Mouse (Mus musculus) limb, embryonic 10.5 days (tissue): Measurements from ENCODE around the gene F13a1. TPM values are rescaled to one million over a fixed set of nuclear protein-coding genes. Genes with fewer than 3 reads are reported as not detected.

Experiments
- DNase-seq: peaks from one replicate; pipeline ENCODE4 v3.0.0-alpha.2; 2017; ENCODE audit warnings: low spot score
- H3K27ac ChIP-seq: fragments of 300-500 bp; sonication (generic); 2 replicates; pipeline ENCODE4 v1.5.1; 2016; ENCODE audit warnings: mild to moderate bottlenecking
- H3K27me3 ChIP-seq: fragments of 300-500 bp; sonication (generic); 2 replicates; pipeline ENCODE4 v1.6.1; 2016; ENCODE audit warnings: low read depth, mild to moderate bottlenecking; ENCODE audit not compliant: poor library complexity, severe bottlenecking
- H3K36me3 ChIP-seq: fragments of 300-500 bp; sonication (generic); 2 replicates; pipeline ENCODE4 v1.6.1; 2016; ENCODE audit warnings: mild to moderate bottlenecking, moderate library complexity
- H3K4me1 ChIP-seq: fragments of 300-500 bp; sonication (generic); 2 replicates; pipeline ENCODE4 v1.6.1; 2016
- H3K4me3 ChIP-seq: fragments of 300-500 bp; sonication (generic); 2 replicates; pipeline ENCODE4 v1.5.1; 2016; ENCODE audit warnings: mild to moderate bottlenecking, moderate library complexity
- H3K9me3 ChIP-seq: fragments of 300-500 bp; sonication (generic); replicated peaks from 2 replicates; pipeline ENCODE4 v1.6.1; 2016; ENCODE audit warnings: mild to moderate bottlenecking
- WGBS: fragments of 180-500 bp; shearing (Covaris S2); methylation state at CpG from one replicate; pipeline ENCODE4 v1.1.7; 2016; 5-methylcytosine and 5-hydroxymethylcytosine counted together
- polyA plus RNA-seq: library from polyadenylated mRNA; unstranded; fragments of >200 nt; fragmentation: Nextera tagmentation; extraction: Ambion mirVana; gene quantifications from 2 replicates; pipeline ENCODE4 v1.2.1, GENCODE M21; 2016

The F13a1 gene
- polyA plus RNA-seq, 1 experiment from 2014 or later, result 3.3 TPM

DNA sequence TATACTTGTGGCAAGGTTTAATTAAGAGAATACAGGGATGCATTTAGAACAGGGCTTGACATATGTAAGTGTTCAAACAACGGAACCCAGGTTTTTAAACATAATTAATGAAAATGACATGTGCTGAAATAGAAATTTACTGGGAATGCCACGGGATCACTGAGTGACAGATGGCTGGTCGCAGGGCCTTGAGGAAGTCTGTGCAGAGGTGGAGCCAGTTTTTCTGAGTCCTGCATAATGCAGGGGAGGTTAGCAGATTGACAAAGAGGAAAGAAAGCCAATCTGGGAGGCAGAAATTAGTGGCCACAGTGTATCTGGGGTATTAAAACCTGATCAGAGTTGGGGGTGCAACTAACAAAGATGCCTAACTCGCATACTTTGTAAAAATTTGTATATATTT is 130.3 kb downstream of the F13a1 start:
- no peaks in the 10 kb centered on the region for H3K4me1 ChIP-seq
- no peak overlapping the region for H3K4me3 ChIP-seq
- no peak for DNase-seq
- 82% methylated on average over 4 of the region's 4 CpGs for WGBS
- no peak overlapping the region for H3K27ac ChIP-seq
- no peaks in the 10 kb centered on the region for H3K9me3 ChIP-seq
- no peaks in the 10 kb centered on the region for H3K36me3 ChIP-seq
- no peaks in the 10 kb centered on the region for H3K27me3 ChIP-seq

DNA sequence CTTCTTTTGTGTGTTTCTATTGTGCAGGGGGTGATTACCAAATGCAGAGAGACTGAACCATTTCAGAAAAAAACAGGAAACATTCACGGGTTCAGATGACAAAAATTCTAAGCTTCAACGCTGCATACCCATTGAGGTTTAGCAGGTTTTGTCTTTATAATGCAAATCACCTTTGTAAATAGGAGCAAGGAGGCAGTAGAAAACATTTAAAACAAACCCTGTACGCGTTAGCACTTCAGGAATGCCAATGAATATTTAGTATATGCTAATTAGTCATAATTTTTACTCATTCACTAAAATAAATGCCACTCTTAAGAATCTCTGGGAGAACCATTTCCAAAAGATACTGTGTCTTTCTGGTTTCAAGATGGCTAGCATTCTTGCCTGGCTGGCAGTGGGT is 146.2 kb downstream of the F13a1 start:
- WGBS, result 50% methylated on average over 4 of the region's 4 CpGs
- H3K9me3 ChIP-seq, result no peaks in the 10 kb centered on the region
- no peaks in the 10 kb centered on the region for H3K4me1 ChIP-seq
- no peak for DNase-seq
- no peaks in the 10 kb centered on the region for H3K36me3 ChIP-seq
- no peaks in the 10 kb centered on the region for H3K27me3 ChIP-seq
- no peak overlapping the region for H3K4me3 ChIP-seq
- no peak overlapping the region for H3K27ac ChIP-seq

DNA sequence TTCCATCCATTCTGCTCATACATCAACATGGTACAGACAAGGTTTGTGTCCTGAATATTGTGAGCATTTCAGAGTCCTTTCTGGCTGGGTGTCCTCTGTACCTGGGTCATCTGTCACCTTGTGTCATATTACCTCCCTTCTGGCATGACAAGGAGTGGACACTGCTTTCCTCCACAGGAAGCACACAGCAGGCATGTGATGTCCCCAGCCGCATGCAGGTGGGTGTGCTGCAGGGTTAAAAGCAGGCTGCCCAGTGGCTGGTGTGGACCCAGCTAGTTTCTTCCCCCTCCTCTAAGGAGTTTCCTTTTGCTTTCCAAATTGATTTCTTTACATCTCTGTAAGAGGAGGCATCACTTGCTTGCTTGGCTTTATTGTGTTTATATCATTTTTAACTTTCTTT is 146.6 kb downstream of the F13a1 start:
- no peaks in the 10 kb centered on the region for H3K36me3 ChIP-seq
- no peaks in the 10 kb centered on the region for H3K9me3 ChIP-seq
- no peak for DNase-seq
- H3K4me1 ChIP-seq, result no peaks in the 10 kb centered on the region
- H3K4me3 ChIP-seq, result no peak overlapping the region
- WGBS, result 68% methylated on average over 1 of the region's 1 CpGs
- H3K27me3 ChIP-seq, result no peaks in the 10 kb centered on the region
- H3K27ac ChIP-seq, result no peak overlapping the region

- no peak overlapping the region for H3K4me3 ChIP-seq
- WGBS, result 87% methylated on average over 3 of the region's 3 CpGs
- H3K4me1 ChIP-seq, result no peaks in the 10 kb centered on the region
- H3K36me3 ChIP-seq, result no peaks in the 10 kb centered on the region
- no peaks in the 10 kb centered on the region for H3K27me3 ChIP-seq
- H3K27ac ChIP-seq, result no peak overlapping the region
- no peaks in the 10 kb centered on the region for H3K9me3 ChIP-seq
- no peak for DNase-seq
These were observed 148.4 kb downstream of the F13a1 start for GRCm38 (mm10) chr13:36901603-36902002.

DNA sequence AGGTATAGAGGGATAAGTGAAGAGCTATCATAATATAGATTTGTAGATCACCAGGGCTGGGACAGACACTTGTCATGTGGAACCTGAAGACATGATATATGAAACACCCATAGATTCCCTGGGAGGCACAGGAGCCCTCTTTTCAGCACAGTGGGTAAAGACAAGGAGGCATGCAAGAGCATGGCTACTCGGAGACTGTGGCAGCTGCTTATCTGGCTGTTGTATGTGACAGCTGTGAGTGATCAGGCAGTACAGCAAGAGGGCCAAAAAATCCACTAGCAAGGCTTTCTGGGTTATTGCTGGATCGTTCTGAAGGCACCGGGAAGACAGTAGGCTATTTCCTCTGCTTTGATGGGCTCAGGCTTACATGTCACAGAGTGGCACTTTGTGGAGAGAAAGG is 149.0 kb downstream of the F13a1 start:
- Histone ChIP-seq H3K27ac (no peak overlapping the region), H3K4me1 (no peaks in the 10 kb centered on the region), H3K4me3 (no peak overlapping the region), H3K27me3 (no peaks in the 10 kb centered on the region), H3K36me3 (no peaks in the 10 kb centered on the region), H3K9me3 (no peaks in the 10 kb centered on the region)
- WGBS, result 67% methylated on average over 3 of the region's 3 CpGs
- DNase-seq, result no peak

DNA sequence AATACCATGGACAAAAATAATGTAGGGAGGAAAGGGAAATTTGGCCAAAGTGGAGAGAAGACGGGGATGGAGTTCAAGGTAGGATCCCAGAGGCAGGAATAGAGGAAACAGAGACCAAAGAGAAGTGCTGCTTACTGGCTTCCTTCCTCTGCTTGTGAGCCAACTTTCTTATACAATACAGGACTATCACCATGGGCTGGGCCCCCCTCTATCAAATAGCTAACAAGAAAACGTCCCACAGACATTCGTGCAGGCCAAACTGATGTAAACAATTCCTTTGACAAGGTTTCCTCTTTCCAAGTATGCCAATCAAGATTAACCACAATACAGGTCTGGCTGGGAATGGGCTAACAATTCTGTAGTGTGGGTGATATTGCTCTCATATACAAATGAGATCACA is 154.0 kb downstream of the F13a1 start:
- H3K4me1 ChIP-seq, result no peaks in the 10 kb centered on the region
- no peak overlapping the region for H3K4me3 ChIP-seq
- no peaks in the 10 kb centered on the region for H3K36me3 ChIP-seq
- no peak for DNase-seq
- H3K27ac ChIP-seq, result no peak overlapping the region
- H3K9me3 ChIP-seq, result no peaks in the 10 kb centered on the region
- WGBS, result 80% methylated on average over 3 of the region's 3 CpGs
- H3K27me3 ChIP-seq, result no peaks in the 10 kb centered on the region

GRCm38 (mm10) chr13:36893762-36894161 is 156.3 kb downstream of the F13a1 start:
- no peak overlapping the region for H3K4me3 ChIP-seq
- H3K27ac ChIP-seq, result no peak overlapping the region
- H3K4me1 ChIP-seq, result no peaks in the 10 kb centered on the region
- no peak for DNase-seq
- WGBS, result 93% methylated on average over 3 of the region's 3 CpGs
- H3K27me3 ChIP-seq, result no peaks in the 10 kb centered on the region
- H3K9me3 ChIP-seq, result no peaks in the 10 kb centered on the region
- H3K36me3 ChIP-seq, result no peaks in the 10 kb centered on the region

DNA sequence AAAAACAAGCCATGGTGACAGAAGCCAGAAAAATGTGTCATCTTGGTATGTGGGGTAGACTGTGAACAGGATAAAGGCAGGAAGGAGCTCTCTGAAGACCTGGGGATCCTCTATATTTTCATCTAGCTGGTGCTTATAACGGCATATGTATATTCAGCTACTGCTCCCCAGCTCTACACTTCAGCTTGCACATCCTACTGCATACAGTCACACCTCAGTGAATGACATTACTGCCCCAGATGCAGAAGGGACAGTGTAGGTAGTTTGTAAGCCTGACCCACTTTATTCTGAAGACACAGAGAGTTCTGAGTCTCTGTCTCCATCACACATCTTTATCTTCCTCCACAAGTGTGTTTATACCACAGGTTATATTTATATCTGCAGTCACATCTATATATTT is 157.8 kb downstream of the F13a1 start:
- H3K4me1 ChIP-seq, result no peaks in the 10 kb centered on the region
- H3K36me3 ChIP-seq, result no peaks in the 10 kb centered on the region
- no peak overlapping the region for H3K27ac ChIP-seq
- H3K27me3 ChIP-seq, result no peaks in the 10 kb centered on the region
- no peak for DNase-seq
- H3K9me3 ChIP-seq, result no peaks in the 10 kb centered on the region
- 88% methylated on average over 1 of the region's 1 CpGs for WGBS
- no peak overlapping the region for H3K4me3 ChIP-seq

DNA sequence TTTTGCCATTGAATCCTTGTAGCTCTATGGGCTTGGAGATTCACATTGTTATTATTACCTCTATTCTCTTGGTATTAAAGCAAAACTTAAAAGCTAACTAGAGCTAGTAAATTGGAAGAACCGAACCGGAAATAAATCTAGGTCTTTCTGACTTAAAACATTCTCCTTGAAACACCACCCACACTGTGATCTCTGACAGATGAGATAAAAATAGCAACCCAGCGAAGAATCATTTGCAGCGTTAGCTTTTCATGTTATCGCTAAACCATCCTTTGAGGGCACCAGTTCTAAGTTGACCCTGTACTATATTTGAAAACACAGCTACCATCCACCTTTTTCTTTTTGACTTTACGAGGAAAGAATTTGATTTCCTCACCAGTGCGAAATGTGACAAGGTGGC is 164.1 kb downstream of the F13a1 start:
- WGBS, result 94% methylated on average over 7 of the region's 7 CpGs
- no peaks in the 10 kb centered on the region for H3K4me1 ChIP-seq
- H3K36me3 ChIP-seq, result no peaks in the 10 kb centered on the region
- H3K4me3 ChIP-seq, result no peak overlapping the region
- no peaks in the 10 kb centered on the region for H3K27me3 ChIP-seq
- no peaks in the 10 kb centered on the region for H3K9me3 ChIP-seq
- DNase-seq, result no peak
- no peak overlapping the region for H3K27ac ChIP-seq

- Histone ChIP-seq H3K27ac (no peak overlapping the region), H3K27me3 (no peaks in the 10 kb centered on the region), H3K36me3 (no peaks in the 10 kb centered on the region), H3K9me3 (no peaks in the 10 kb centered on the region), H3K4me1 (no peaks in the 10 kb centered on the region), H3K4me3 (no peak overlapping the region)
- DNase-seq, result no peak
- 88% methylated on average over 3 of the region's 3 CpGs for WGBS
These were observed 210.9 kb downstream of the F13a1 start for GRCm38 (mm10) chr13:36839111-36839510.
